Mouse (Mus musculus) 416B (cell line): ENCODE measurements around the gene Acp1.

ENCODE experiments used
- DNase-seq: peaks from one replicate; pipeline ENCODE4 v3.0.0; 2011; ENCODE audit warnings: low read depth

Gene Acp1

GRCm38 (mm10) chr12:30911261-30912047, at the start of gene Acp1, which contains the start of gene Sh3yl1:
Acp1 (minus strand) TSS chr12:30911589.
Sh3yl1 (plus strand) TSS chr12:30911668.
- DNase-seq, result peak; percentile 87

- no peak for DNase-seq
Measured at GRCm38 (mm10) chr12:30944197-30944596, 32.8 kb upstream of the Acp1 start.

DNA sequence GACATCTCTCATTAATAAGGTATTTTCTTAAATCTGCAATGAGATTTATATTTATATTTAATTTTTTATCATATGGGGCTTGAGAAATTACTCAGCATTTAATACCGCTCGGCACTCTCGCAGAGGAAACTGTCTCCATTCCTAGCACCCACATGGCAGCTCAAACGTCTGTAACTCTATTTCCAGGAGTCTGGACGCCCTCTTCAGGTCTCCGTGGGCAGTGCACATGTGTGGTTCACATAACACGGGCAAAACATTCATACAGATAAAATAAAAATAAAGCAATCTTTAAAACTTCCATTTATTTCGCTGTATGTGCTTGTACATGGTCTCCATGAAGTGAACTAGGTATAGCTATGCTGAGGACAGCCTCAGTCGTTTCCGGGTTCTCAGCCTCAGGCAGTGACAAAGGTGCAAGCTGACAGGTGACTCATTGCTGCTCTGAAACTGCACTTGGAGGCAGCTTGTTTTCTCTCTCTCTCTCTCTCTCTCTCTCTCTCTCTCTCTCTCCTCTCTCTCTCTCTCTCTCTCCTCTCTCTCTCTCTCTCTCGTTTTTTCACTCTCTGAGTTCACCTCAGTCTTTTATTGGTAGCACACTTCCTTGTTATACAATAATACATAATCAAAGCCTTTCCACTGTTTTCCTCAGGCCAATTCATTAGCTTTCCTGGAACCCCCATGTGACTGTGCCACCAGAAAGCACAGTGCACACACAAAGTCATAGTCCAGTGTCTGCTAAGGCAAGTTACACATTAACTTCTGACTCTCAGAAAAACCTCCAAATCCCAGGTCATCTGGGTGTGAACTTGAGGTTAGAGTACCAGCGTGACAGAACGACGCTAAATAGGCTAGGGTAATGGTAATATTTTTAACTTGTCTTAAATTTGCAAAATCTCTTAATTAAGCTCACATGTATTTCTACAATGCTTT, 31.9 kb upstream of the Acp1 start:
- DNase-seq, result no peak

GRCm38 (mm10) chr12:30936899-30937298, 25.5 kb upstream of the Acp1 start:
- no peak for DNase-seq

- DNase-seq, result no peak
Measured at GRCm38 (mm10) chr12:30933299-30933698, 21.9 kb upstream of the Acp1 start.

- no peak for DNase-seq
Measured at GRCm38 (mm10) chr12:30928182-30928581, 16.8 kb upstream of the Acp1 start.

DNA sequence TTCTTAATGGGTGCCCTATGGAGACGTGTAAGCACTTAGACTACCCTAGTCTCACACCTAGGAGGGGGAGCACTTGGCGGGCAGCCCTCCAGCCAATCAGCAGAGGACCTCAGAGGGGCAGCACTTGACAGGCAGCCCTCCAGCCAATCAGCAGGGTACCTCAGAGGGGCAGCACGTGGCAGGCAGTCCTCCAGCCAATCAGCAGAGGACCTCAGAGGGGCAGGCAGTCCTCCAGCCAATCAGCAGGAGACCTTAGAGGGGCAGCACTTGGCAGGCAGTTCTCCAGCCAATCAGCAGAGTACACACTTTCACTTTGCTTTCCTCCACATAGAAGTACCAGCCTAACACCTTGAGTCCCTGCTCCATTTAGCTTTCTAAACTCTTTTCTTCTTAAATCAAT, 11.0 kb upstream of the Acp1 start:
- peak; percentile 60 for DNase-seq

GRCm38 (mm10) chr12:30912840-30913239, 1.5 kb upstream of the Acp1 start:
- no peak for DNase-seq

DNA sequence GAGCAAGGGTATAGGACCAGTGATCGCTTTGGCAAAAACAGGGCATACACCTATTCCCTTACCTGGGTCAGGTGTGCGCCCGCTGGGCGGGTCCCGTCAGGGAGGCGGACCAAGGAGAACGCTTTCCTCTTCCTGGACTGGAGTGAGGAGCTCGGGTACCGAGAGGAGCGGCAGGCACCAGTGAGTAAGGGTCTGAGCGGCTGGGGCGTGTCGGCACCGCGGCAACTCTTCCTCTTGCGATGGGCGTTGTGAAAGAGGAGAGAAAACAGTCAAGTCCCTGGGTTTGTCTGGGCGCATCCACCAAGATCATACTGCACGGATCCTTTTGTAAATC, 626 bp upstream of the Acp1 start:
- DNase-seq, result no peak

- DNase-seq, result peak; percentile 68
Measured at GRCm38 (mm10) chr12:30910860-30911259, 529 bp downstream of the Acp1 start.

DNA sequence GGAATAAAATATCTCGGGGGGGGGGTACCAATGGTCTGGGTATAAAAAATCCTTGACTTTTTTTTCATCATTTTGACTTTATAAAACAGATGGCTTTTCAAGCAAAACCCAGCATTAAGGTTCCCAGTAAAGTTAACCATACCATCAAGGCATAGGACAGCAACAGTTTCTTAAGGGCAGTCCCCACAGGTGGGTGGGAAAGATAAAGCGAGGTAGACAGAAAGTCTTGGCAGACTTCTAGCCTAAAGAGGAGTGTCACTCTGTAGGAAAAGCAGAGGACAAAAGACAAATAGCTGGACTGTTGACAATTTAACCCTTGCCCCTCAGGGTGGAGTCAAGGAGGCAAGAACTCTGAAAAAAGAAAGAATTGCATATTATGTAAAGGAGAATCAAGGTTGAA, 1.5 kb downstream of the Acp1 start:
- DNase-seq, result no peak

- DNase-seq, result no peak
Measured at GRCm38 (mm10) chr12:30908658-30909057, 2.7 kb downstream of the Acp1 start.

DNA sequence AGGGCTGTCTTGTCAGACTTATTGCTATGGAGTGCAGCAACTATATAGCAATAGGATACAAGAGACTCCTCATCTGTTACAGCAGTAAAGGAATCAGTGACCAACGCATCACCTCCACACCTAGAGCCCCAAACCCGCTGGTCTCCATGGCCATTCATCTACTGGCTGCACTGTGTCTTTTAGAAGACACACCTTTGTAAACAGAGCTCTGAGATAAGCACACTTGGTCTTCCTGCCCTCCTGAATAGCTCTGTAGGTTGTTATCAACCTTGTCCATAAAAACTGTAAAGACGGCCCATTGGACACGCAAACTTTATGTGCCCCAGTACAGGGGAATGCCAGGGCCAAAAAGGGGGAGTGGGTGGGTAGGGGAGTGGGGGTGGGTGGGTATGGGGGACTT, 14.3 kb downstream of the Acp1 start:
- DNase-seq, result no peak

- no peak for DNase-seq
Measured at GRCm38 (mm10) chr12:30891438-30891837, 20.0 kb downstream of the Acp1 start.

DNA sequence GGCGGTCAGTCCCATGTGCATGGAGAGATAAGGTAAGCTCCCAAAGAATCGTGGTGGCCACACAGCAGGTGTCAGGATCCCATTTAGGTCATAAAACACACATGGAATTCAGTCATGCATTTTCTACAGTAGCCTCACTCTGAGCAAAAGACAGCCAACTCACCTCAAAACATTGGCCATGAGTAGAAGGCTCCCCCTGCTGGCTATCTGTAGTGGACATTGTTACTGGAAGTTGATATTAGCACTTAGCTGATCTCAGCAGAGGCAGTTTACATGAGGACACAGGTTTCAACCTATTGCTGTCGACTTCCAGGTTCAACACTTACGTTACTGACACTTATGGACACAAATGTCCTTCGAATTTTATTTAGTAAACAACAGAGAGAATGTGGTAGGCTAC, 21.3 kb downstream of the Acp1 start:
- DNase-seq, result peak; percentile 61

DNA sequence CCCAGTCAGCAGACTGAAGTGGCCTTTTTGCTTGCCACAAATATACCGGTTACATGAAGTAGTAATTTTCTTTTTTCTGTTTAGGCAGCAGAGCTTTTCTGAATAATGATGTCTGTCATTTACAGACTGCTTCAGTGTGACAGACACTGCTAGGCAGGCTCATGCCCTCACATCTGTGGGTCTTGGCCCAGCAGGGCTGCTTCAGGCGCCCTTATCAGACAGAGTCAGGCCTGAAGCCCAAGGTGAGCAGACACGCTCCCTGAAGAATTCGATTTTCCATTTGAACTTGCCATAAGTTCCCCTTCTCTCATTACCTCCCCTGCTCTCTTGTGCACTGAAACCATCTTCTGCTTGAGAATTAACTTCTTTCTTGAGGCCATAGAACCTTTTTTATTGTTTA, 23.4 kb downstream of the Acp1 start:
- no peak for DNase-seq

GRCm38 (mm10) chr12:30885891-30886290, 25.5 kb downstream of the Acp1 start:
- DNase-seq, result no peak

DNA sequence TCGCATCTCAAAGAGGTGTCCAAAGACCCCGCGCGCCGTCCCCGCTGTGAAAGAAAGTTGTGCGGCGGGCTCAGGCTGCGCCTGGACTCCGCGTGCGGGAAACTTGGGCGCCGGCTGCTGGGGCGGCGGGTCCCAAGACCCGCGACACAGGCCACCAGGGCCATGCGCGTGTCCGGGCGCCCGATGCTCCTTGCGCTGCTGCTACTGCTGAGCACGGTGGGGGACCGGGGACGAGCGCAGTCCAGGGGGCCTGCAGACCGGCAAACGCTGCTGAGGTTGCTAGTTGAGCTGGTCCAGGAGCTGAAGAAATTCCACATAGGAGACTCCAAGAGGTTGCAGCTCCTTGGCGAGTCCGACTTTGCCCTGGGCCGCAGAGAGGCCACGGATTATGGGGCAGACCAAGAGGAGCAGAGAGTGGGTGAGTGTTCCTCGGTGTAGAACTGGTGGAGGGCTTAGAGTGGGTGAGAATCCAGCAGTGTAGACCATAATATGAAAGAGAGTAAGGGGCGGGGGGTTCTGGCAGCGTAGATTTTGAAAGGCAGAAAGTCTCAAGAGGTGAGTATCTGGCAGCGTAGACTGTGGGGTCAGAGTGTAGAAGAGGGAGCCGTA, 26.7 kb downstream of the Acp1 start:
- DNase-seq, result no peak

DNA sequence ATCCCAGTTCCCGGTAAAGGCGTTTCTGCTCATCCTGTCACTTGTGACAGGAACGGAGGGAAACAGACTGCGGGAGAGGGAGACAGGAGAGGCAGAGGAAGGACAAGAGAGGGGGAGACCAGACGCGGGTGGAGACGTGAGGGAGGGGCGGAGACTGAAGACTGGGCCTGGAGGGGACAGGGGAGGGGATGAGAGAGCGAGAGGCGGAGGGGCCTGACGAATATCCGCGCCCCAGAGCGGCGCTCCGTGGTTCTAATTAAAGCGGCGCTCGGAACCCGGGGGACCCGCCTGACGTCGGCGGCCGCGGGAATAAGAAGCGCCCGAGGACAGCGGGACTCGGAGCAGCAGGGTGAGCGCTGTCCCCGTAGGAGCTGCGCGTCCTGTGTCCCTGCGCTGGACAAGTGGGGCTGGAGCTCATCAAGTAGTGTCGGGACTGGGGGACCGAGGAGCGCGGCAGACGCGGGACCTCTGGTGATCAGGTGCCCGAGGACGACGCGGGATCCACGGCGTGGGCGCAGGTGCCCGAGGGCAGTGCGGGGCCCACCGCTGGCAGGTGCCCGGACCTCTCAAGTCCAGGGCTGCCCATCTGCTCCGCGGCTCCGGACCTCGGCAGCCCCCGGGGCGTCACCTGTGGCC, 27.3 kb downstream of the Acp1 start, which contains the start of gene Alkal2:
Gene Alkal2, plus strand, starts transcription at position 337 of the 636 bp plus-strand sequence.
- no peak for DNase-seq

- no peak for DNase-seq
Measured at GRCm38 (mm10) chr12:30883592-30883985, 27.8 kb downstream of the Acp1 start.

DNA sequence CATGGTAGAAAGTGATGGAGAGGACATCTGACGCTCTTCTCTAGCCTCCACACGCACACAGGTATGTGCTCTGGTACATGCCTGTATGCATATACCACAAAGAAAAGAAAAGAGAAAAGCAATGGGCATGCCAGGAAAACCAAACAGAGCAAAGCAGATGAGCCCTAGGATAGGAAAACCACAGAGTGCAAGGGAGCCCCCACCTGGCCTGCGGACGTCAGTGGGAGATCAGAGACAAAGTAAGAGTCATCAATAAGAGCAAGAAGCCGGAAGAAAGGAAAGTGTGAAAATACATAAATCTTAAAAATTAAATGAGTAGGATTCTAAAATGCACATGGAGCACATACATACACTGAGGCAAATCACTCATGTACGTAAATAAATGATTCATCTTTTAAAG, 31.9 kb downstream of the Acp1 start:
- no peak for DNase-seq

DNA sequence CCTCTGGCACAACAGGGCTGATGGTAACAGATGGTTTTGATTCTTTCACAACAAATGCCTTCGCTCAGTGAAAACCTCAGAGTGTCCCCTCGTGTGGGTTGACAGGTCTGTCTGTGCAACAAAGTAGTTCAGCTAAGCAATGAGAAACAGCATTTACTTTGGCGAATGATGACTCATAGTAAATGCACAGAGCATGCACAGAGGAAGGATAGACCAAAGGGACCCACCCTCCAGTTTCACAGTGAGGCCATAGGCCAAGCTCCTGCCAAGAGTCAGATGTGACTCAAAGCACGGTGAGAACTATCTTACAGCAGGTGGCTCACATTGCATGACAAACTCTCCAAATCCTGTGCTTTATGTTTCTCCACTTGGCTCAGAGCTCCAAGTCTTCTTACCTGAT, 45.6 kb downstream of the Acp1 start:
- DNase-seq, result peak; percentile 4
